Mouse (Mus musculus) cerebellum, adult (tissue): ENCODE measurements around the gene Capza2.

Experiments used
- ATAC-seq: cut with Nextera tagmentation; 2 replicates; pipeline ENCODE4 v1.9.2; 2017; ENCODE audit warnings: mild to moderate bottlenecking, moderate library complexity, mixed read lengths; ENCODE audit not compliant: insufficient number of reproducible peaks, low FRiP score, low TSS enrichment

Capza2 gene

GRCm38 (mm10) chr6:17635615-17636284, at the start of gene Capza2:
TSS of gene Capza2 (plus strand) at chr6:17636234.
- no peak for ATAC-seq

DNA sequence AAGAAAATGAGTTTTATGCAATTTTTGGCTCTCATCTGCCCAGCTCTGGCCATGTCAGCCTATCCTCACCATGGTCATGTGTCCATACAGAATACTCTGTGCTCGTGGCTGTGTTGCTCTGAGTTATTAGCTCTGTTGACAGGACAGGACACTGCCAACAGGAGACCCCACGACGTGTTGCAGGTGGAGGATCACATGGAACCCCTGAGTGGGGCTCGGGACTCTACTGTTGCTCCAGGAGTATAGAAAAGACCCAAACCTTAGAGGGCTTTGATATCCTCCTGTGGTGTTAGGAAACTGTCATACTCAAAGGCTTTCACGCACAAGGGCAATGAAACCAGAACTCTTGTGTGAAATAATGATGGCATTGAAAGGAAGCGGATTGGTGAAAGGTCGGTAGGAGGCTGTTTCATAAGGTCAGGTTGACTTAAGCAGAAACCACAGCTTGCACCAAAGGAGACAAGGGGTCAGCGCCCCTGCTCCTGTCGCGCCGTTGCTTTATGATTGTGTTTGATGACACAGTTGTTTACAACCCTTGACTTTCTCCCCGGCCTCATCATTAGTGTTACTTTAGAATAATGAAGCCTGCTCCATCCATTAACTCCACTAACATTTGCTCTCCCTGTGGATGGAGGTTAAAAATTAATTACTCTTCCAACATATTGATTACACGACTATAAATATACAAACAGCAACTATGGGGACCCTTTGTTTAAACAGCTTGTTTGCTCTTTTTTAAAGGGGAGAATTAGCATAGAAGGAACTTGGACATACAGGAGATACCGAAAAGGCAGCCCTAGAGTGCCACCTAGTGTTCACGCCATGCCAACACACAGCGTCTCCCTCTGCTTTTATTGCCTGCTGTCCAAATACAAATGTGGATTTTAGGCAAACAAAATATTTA, 46.7 kb upstream of the Capza2 start:
- peak; percentile 74 for ATAC-seq

GRCm38 (mm10) chr6:17589953-17590627, 45.9 kb upstream of the Capza2 start:
- ATAC-seq, result 0 out of 2 replicates have a peak, but pooled peaks have one; percentile 29

GRCm38 (mm10) chr6:17593971-17594370, 42.1 kb upstream of the Capza2 start:
- no peak for ATAC-seq

DNA sequence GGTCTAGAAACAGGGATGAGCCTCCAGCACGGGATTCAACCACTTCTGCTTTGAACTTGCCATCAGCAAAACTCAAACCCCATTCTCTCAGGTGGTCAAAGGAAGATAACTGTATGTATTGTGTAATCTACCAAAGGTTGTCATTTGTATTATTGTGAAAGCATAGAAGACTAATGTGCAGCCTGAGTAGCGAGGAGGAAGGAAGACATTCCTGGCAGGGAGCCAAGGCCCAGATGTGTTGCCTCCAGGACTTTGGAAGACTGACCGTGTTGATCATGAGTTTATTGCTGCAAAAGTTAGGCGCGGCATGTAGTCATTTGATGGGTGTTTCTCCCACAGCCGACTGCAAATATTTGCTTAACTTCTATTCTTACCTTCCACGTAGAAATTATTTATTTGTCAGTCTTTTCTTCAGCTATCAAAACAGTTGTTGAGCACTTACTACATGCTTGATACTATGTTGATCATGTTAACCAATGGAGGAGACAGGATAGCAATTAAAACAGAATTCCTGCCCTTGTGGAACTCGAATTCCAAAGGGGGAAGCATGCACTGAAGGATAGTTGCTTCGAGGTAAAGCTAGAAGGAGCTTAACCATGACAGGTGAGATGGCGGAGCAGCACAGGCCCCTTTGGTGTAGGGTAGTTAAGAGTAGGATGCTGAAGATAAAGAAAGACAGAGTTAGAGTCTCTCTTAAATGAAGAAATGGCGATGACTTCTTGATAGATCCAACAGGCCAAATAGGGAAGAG, 40.1 kb upstream of the Capza2 start:
- ATAC-seq, result no peak

DNA sequence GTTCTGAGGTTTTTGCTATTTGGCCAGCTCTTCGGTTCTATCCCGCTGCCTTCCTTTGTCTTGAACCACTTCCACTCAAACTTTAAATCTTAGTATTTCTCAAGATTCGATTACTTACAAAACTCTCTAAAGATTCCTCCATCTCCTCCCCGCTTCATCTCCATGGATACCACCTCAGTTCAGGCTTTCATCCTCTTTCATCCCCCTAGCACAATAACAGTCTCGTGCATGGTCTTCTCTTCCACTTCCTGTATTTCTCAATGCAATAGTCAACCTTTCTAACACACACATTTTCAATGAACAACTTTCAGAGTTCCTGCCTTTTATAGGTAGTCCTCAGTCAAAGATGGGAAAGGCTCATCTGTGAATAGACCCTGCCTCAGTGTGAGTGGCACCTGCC, 36.7 kb upstream of the Capza2 start:
- no peak for ATAC-seq

DNA sequence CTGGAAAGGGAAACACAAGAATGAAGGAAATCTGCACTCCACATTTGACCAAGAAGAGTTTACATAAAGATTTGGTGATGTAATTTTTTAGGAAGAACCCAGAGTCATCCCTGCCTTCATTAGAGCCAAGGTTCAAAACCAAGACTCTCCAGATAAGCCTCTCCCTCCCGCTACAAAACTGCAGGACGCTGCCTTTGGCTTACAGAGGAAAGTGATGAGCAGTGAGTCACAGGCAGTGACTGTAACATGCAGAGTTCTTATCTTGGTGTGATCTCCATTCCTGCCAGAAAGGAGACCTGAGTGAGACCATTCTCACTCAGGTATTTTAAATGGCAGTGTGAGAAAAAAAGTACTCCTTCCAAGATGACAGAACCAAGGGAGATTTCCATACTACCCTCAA, 34.5 kb upstream of the Capza2 start:
- no peak for ATAC-seq

DNA sequence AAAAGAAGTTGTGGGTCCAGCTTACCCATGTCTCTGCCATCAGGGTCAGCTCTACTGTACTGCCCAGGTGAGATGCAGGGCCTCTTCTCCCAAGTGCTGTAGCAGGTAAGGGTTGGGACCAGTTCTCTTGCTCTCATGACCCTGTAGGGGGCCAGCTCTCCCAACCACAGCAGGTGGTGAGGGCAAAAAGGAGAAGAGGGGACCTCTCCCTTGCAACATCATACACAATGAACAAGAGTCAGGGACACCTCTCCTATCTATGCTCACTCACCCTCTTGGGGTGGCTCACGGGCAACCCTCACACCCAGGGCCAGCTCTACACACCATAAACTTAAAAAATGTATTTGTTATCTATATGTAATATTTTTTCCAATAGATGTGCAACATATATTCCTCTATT, 29.1 kb upstream of the Capza2 start:
- no peak for ATAC-seq

DNA sequence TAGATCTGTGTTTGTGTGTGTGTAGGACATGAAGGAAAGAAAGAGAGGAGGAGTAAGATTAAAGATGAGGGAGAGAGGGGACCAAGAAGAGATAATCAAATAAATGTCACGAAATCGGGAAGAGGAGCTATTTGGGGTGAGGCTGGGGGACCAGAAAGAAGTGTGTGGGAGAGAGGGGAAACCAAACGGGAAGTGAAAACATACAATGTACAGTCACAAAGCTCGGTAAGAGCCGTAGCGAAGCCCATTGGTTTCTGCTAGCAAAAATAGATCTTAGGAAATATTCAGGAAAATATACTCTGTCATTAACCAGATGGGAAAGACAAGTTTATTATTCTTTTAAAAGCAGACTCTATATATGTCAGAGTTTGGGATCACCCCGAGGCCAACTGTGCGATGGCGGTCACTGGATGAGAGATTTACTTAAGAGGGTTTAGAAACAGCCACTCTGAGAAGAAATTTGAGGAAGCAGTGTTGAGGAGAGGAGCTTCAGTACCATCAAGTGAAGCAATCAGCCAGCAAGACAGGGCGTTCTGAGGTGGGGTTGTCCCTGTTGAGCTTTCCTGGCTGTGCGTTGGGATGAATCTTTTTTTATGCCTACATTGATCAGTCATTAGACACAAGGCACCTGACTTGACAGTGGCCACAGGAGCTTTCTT, 24.6 kb upstream of the Capza2 start:
- ATAC-seq, result no peak

GRCm38 (mm10) chr6:17612652-17613051, 23.4 kb upstream of the Capza2 start:
- ATAC-seq, result no peak

GRCm38 (mm10) chr6:17620823-17621222, 15.2 kb upstream of the Capza2 start:
- no peak for ATAC-seq

- no peak for ATAC-seq
Measured at GRCm38 (mm10) chr6:17621436-17621835, 14.6 kb upstream of the Capza2 start.

DNA sequence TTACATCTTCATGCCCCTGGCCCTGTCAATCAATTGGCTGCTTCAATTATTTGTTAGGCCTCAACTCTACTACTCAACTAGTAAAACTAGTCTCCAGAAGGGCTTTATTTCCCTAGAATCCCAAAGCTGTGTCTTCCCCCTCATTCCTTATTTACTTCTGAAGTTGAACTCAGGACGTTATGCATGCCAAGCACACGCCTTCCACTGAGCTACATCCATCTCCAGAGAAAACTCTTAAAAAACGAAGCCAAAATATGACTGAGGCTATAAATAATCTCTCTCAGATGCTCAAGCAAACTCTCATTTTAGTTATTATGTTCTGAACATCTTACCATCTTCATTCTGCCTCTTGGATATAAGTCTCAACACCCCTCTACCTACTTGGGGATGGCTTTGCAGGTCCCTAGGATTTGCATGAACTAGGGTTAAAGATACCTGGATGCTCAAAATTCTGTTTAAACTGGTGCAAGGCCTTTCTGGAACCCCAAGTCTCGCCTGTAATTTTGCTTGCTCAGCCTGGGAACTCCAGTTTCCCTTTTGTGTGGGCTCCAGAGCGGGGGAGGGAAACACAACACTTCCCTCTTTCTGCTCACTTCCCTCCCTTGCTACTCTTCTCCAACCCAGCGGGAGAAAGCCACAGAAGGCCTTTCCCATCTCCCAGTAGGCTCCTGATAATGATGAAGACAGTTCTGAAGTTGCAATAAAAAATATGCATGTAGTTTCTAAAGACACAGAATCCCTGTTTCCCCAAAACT, 7.2 kb upstream of the Capza2 start:
- no peak for ATAC-seq

DNA sequence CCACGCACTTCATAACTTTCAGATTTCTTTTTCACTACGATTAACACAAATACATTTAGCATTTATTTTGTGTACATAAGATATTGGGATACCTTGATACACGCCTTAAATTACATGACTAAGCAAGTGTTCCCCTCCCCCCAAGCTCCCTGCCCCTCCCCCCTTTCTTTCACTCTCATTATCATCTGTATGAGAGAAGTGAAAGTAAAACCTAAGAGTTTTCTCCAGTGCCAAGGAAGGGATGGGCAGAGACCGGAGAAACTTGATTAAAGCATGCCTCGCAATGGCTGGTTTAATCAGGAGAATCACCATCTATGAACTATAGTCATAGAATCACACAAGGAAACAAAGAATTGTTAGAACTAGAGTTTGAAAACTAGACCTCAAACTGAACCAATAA, 6.3 kb upstream of the Capza2 start:
- ATAC-seq, result no peak

GRCm38 (mm10) chr6:17631611-17632010, 4.4 kb upstream of the Capza2 start:
- ATAC-seq, result no peak

GRCm38 (mm10) chr6:17633819-17634218, 2.2 kb upstream of the Capza2 start:
- ATAC-seq, result no peak

DNA sequence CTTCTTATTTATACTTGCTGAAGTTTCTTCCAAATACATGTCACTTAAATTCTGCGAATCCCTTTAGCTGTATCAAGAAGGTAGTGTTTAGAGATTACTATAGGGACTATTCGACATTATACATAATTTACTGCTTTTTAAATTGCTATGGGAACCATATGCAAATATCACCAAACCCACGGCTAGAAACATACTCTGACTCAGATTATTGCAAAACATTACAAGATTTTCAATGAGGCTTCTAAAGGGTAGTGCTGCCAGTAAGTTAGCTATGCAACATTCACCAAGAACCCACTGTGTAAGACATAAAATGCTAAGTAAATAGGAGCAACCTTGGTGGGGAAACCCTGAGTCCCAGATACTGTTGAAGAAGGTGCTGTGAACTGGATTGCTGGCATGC, 1.0 kb upstream of the Capza2 start:
- ATAC-seq, result no peak

DNA sequence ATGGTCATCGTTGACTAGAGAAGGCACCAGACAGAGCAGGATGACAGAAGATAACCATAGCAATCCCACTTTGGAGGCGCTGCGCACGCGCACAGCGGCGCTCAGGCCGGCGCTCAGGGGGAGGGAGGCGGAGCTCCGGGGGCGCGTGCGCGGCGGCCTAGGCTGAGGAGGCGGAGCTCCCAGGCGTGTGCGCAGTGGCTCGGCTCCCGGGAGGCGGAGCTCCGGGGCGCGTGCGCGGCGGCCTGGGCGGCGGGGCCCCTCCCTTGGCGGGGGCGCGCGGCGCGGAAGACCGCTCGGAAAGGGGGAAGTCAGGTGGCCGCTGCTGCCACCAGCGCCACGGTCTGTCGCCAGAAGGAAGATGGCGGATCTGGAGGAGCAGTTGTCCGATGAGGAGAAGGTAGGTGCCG, 733 bp downstream of the Capza2 start:
- ATAC-seq, result peak; percentile 96
